Mouse (Mus musculus) embryonic fibroblast, embryonic 13.5 days (primary cell): ENCODE measurements at regions not wholly inside any gene's neighbourhood (a gene's known extent, or its start where the extent isn't known, plus 50 kb on each side); places are given as distances from the start of the nearest gene placed in this dataset.

Experiments
- CTCF ChIP-seq: IDR thresholded peaks from 2 replicates; pipeline ENCODE4 v1.5.1; 2011; ENCODE audit warnings: mild to moderate bottlenecking, control low read depth, low read length, moderate library complexity, borderline replicate concordance; ENCODE audit not compliant: insufficient read depth
- POLR2A ChIP-seq: IDR thresholded peaks from 2 replicates; pipeline ENCODE4 v1.6.1; 2011; ENCODE audit warnings: low read depth, mild to moderate bottlenecking, control low read depth, low read length, moderate library complexity

DNA sequence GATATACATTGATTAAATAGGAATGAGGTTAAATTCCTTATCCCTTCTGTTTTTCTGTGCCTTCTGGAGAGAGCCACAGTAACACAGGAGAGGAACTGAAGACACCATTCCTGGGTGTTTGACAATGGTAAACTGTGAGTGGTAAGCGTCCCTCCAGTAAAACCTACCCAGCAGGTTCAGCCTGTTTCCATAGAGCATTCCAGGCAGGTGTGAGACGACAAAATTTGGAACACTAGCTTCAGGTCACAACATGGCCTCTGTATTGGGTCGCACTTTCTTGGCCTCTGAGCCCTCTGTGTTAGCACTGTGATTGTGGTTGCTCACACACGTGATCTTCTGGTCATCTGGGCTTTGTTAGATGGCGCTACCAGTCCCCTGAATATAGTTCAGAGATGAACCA lies 73.4 kb downstream of the Cd24a start:
- no peak for TF ChIP-seq CTCF
- TF ChIP-seq POLR2A = no peak
